Mouse (Mus musculus) E14TG2a.4 (cell line): ENCODE measurements around the gene 2210010C04Rik.
A peak's percentile ranks its signal among the peaks of the same experiment; 100 is the strongest.

Source experiments
- CTCF ChIP-seq: conservative IDR thresholded peaks from 2 replicates; pipeline ENCODE4 v1.5.1; 2014; ENCODE audit warnings: low read length
- NANOG ChIP-seq: IDR thresholded peaks from 2 replicates; pipeline ENCODE4 v1.6.1; 2014; ENCODE audit warnings: borderline replicate concordance, low read length, mixed read lengths

DNA sequence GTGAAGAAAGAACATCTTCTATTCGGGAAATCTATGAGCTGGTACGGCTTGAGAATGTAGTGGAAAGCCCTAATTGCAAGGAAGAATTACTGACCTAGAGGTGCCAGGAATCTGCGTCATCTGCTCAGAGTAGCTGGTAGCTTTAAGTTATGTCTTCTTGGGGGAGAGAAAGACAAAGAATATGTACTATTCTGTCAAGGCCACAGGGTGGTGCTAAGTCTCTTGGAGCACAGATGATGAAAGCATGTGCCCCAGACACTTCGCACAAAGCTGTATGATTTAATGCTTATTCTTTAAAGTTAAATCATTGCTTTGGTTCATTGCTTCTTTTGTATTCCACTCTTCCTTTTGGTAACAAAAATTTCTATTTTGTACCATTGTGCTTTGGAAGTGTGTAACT lies 20.2 kb downstream of the 2210010C04Rik start:
- TF ChIP-seq CTCF (0 out of 2 replicates have a peak, but pooled peaks have one; percentile 10), NANOG (no peak)
